Mouse (Mus musculus) liver, adult 2 months (tissue): ENCODE measurements at regions not wholly inside any gene's neighbourhood (a gene's known extent, or its start where the extent isn't known, plus 50 kb on each side); places are given as distances from the start of the nearest gene placed in this dataset.

Experiments
- DNase-seq: peaks from one replicate; pipeline ENCODE4 v3.0.0-alpha.2; 2011; ENCODE audit warnings: low read depth, low spot score; ENCODE audit errors: extremely low read depth
- H3K27ac ChIP-seq: fragments of 200-500 bp; replicated peaks from 2 replicates; pipeline ENCODE4 v1.5.1; 2012; ENCODE audit warnings: low read depth, mild to moderate bottlenecking, control low read depth, inconsistent platforms, low read length; ENCODE audit not compliant: insufficient read depth
- H3K27me3 ChIP-seq: fragments of 200-500 bp; 2 replicates; pipeline ENCODE4 v1.6.1; 2012; ENCODE audit warnings: mild to moderate bottlenecking, moderate library complexity, low read length, inconsistent platforms; ENCODE audit not compliant: control insufficient read depth, insufficient read depth
- H3K36me3 ChIP-seq: fragments of 200-500 bp; 2 replicates; pipeline ENCODE4 v1.6.1; 2012; ENCODE audit warnings: low read length, inconsistent platforms; ENCODE audit not compliant: control insufficient read depth, insufficient read depth
- H3K4me1 ChIP-seq: fragments of 200-500 bp; 2 replicates; pipeline ENCODE4 v1.6.1; 2011; ENCODE audit warnings: low read length; ENCODE audit not compliant: control insufficient read depth, insufficient read depth
- H3K4me3 ChIP-seq: fragments of 200-500 bp; 2 replicates; pipeline ENCODE4 v1.5.1; 2011; ENCODE audit warnings: low read depth, mild to moderate bottlenecking, control low read depth, low read length, moderate library complexity; ENCODE audit not compliant: insufficient read depth
- H3K79me2 ChIP-seq: fragments of 200-500 bp; 2 replicates; pipeline ENCODE4 v1.6.1; 2012; ENCODE audit warnings: inconsistent platforms, mild to moderate bottlenecking, low read length, moderate library complexity; ENCODE audit not compliant: control insufficient read depth, insufficient read depth
- H3K9ac ChIP-seq: fragments of 200-500 bp; 2 replicates; pipeline ENCODE4 v1.6.1; 2012; ENCODE audit warnings: low read depth, mild to moderate bottlenecking, control low read depth, inconsistent platforms, low read length
- CTCF ChIP-seq: fragments of 200-500 bp; IDR thresholded peaks from 2 replicates; pipeline ENCODE4 v1.5.1; 2011; ENCODE audit warnings: low read depth, low read length, control low read depth
- POLR2A ChIP-seq: fragments of 200-500 bp; IDR thresholded peaks from 2 replicates; pipeline ENCODE4 v1.6.1; 2011; ENCODE audit warnings: low read length, control low read depth; ENCODE audit not compliant: insufficient read depth; ENCODE audit errors: extremely low read depth
- WGBS: fragments of 180-500 bp; shearing (Covaris S2); methylation state at CpG from one replicate; pipeline ENCODE4 v1.1.7; 2018; 5-methylcytosine and 5-hydroxymethylcytosine counted together

GRCm38 (mm10) chr15:87987322-87987985, 443.4 kb downstream of the Fam19a5 start:
- Histone ChIP-seq H3K79me2 (no peaks in the 10 kb centered on the region), H3K27me3 (no peaks in the 10 kb centered on the region; the same call in 1 of the 2 replicates), H3K4me3 (no peak overlapping the region), H3K9ac (no peak overlapping the region), H3K36me3 (no peaks in the 10 kb centered on the region), H3K27ac (no peak overlapping the region), H3K4me1 (no peaks in the 10 kb centered on the region)
- TF ChIP-seq CTCF: no peak
- no peak for TF ChIP-seq POLR2A
- DNase-seq: no peak
- WGBS: 42% methylated on average over 5 of the region's 5 CpGs

- WGBS: 67% methylated on average over 8 of the region's 8 CpGs
- no peaks in the 10 kb centered on the region for H3K36me3 ChIP-seq
These were observed 450.4 kb downstream of the Fam19a5 start for GRCm38 (mm10) chr15:87994546-87994945.

GRCm38 (mm10) chr15:88017076-88017475, 473.0 kb downstream of the Fam19a5 start:
- Histone ChIP-seq H3K4me3 (no peak overlapping the region), H3K27ac (no peak overlapping the region), H3K9ac (no peak overlapping the region), H3K36me3 (no peaks in the 10 kb centered on the region), H3K27me3 (no peaks in the 10 kb centered on the region), H3K79me2 (no peaks in the 10 kb centered on the region), H3K4me1 (no peaks in the 10 kb centered on the region)
- no peak for TF ChIP-seq CTCF
- TF ChIP-seq POLR2A: no peak
- DNase-seq: no peak
- WGBS: 84% methylated on average over 5 of the region's 5 CpGs

More at GRCm38 (mm10) chr15:87994546-87994945, 450.4 kb downstream of the Fam19a5 start:
- no peak overlapping the region for H3K4me3 ChIP-seq
- H3K27me3 ChIP-seq: no peaks in the 10 kb centered on the region
- H3K4me1 ChIP-seq: no peaks in the 10 kb centered on the region
- TF ChIP-seq CTCF: no peak
- TF ChIP-seq POLR2A: no peak
- no peak overlapping the region for H3K27ac ChIP-seq
- H3K79me2 ChIP-seq: no peaks in the 10 kb centered on the region
- no peak overlapping the region for H3K9ac ChIP-seq
- DNase-seq: no peak

DNA sequence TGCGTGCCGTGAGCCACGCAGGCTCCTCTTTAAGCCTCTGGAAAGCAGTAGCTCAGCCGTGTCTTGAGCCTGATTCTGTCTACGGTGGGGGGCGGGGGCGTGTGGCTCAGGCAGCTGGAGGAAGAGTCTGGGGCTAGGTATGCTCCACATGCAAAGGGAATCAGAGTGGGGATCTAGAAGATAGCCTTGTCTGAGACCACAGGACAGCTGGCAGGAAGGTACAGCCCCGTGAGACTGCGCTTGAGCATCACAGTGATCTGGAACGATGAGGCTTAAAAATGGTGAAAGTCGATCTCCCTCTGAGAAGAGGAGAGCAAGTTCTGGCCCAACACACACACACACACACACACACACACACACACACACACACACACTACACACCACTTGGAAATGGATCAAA, 488.7 kb downstream of the Fam19a5 start:
- Histone ChIP-seq H3K9ac (no peak overlapping the region), H3K4me1 (no peaks in the 10 kb centered on the region), H3K27me3 (no peaks in the 10 kb centered on the region), H3K4me3 (no peak overlapping the region), H3K27ac (no peak overlapping the region), H3K36me3 (no peaks in the 10 kb centered on the region), H3K79me2 (no peaks in the 10 kb centered on the region)
- no peak for DNase-seq
- 87% methylated on average over 11 of the region's 11 CpGs for WGBS
- no peak for TF ChIP-seq CTCF
- no peak for TF ChIP-seq POLR2A

DNA sequence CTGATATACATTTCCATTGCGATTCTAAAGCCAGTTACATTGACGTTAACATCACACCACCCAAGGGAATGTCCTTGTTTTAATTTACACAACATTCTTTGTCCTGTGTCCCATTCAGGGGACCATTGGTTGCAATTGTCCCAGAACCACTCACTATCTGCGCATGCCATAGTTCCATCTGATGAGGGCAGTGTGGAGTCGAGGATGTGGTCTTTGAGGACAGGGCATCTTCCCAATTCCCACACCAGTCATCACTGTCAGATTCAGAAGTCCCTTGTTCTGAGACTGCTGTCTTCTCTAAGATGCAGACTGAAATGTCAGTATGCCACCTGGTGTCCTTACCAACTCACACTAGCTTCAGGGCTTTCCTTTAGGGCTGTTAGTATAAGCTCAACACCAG, 489.6 kb downstream of the Fam19a5 start:
- H3K36me3 ChIP-seq: no peaks in the 10 kb centered on the region
- 66% methylated on average over 4 of the region's 4 CpGs for WGBS
- H3K27ac ChIP-seq: no peak overlapping the region
- TF ChIP-seq POLR2A (no peak), CTCF (no peak)
- H3K4me1 ChIP-seq: no peaks in the 10 kb centered on the region
- DNase-seq: no peak
- H3K4me3 ChIP-seq: no peak overlapping the region
- H3K27me3 ChIP-seq: no peaks in the 10 kb centered on the region
- no peak overlapping the region for H3K9ac ChIP-seq
- H3K79me2 ChIP-seq: no peaks in the 10 kb centered on the region

DNA sequence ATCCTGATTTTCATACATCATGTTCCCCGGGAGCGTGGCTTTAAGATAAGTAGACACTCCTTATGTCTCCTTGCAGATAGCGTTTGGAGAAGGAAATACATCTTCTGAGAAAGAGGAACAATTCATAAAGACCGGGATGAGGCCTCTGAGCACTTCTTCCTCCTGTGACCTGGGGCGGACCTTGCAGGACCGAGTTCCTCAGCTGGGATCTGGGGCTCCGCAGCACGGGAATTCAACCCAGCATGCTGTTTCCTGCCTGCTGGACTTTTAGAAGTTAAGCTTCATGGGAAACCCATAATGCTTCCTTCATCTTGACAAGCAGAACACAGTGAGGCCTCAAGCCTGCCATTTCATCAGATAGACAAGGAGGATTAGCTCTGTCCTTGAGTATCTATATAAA, 491.4 kb downstream of the Fam19a5 start:
- 70% methylated on average over 8 of the region's 8 CpGs for WGBS
- H3K9ac ChIP-seq: no peak overlapping the region
- TF ChIP-seq POLR2A (no peak), CTCF (no peak)
- H3K79me2 ChIP-seq: no peaks in the 10 kb centered on the region
- H3K27ac ChIP-seq: no peak overlapping the region
- H3K4me3 ChIP-seq: no peak overlapping the region
- DNase-seq: no peak
- H3K36me3 ChIP-seq: no peaks in the 10 kb centered on the region
- no peaks in the 10 kb centered on the region for H3K4me1 ChIP-seq
- no peaks in the 10 kb centered on the region for H3K27me3 ChIP-seq
